Mouse (Mus musculus) kidney, adult 2 months (tissue): Measurements from ENCODE around the gene Arid1b.

ENCODE experiments used
- CTCF ChIP-seq: fragments of 200-500 bp; conservative IDR thresholded peaks from 2 replicates; pipeline ENCODE4 v1.5.1; 2011; ENCODE audit warnings: low read depth, mild to moderate bottlenecking, control low read depth, low read length, moderate library complexity, mixed read lengths; ENCODE audit not compliant: insufficient read depth, insufficient read length
- POLR2A ChIP-seq: fragments of 200-500 bp; IDR thresholded peaks from one replicate; pipeline ENCODE4 v1.6.1; 2011; ENCODE audit warnings: low read depth, low read length, control low read depth

DNA sequence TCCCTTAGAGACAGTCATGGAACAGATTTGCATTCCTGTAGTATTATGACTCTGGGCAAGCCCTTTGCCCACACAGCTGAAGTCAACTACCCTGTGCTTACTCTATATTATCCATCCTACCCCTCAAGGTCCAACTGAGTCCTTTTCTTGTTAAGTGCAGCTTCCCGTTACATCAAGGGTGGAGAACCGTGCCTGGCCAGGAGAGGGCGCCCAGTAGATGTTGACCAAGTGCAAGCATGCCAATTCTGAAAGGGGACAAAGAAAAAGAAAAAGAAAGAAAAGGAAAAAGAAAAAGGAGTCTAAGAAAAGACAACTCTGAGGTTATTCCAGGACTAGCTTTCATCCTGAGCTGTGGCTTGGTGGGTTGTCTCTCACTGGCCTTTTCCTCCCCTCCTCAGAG lies 258.3 kb downstream of the Arid1b start:
- TF ChIP-seq CTCF: peak; percentile 85
- no peak for TF ChIP-seq POLR2A
